Mouse (Mus musculus): ENCODE results near the gene Mis12. TPM values are rescaled to one million over a fixed set of nuclear protein-coding genes. Genes with fewer than 3 reads are reported as not detected.

Gene Mis12
- 22.6 and 25.4 TPM in 2 replicates for polyA plus RNA-seq (2015; fragmentation: Nextera tagmentation; extraction: Ambion mirVana)

- Histone ChIP-seq H3K9me3 (replicated peaks) (no peaks in the 10 kb centered on the region), H3K36me3 (peaks cover 29% of the 10 kb centered on the region), H3K9ac (peak within 1 kb of the TSS; percentile 88), H3K4me3 (replicated peaks) (peak within 1 kb of the TSS; percentile 82), H3K27ac (peak within 1 kb of the TSS; percentile 93), H3K4me1 (replicated peaks) (peaks cover 53% of the 10 kb centered on the region), H3K27me3 (no peaks in the 10 kb centered on the region), H3K4me2 (peak within 1 kb of the TSS; percentile 89)
- under 1% methylated on average over 70 of the region's 71 CpGs for WGBS (ENCODE audit: insufficient replicate concordance)
- DNase-seq (peak; percentile 99), ATAC-seq (ENCODE audit: low read depth) (peak; percentile 97)
Measured at GRCm38 (mm10) chr11:71019201-71020068, at the start of gene Mis12, which contains the start of gene Derl2. TSS of gene Mis12 (plus strand) at chr11:71019611. TSS of gene Derl2 (minus strand) at chr11:71019841.

DNA sequence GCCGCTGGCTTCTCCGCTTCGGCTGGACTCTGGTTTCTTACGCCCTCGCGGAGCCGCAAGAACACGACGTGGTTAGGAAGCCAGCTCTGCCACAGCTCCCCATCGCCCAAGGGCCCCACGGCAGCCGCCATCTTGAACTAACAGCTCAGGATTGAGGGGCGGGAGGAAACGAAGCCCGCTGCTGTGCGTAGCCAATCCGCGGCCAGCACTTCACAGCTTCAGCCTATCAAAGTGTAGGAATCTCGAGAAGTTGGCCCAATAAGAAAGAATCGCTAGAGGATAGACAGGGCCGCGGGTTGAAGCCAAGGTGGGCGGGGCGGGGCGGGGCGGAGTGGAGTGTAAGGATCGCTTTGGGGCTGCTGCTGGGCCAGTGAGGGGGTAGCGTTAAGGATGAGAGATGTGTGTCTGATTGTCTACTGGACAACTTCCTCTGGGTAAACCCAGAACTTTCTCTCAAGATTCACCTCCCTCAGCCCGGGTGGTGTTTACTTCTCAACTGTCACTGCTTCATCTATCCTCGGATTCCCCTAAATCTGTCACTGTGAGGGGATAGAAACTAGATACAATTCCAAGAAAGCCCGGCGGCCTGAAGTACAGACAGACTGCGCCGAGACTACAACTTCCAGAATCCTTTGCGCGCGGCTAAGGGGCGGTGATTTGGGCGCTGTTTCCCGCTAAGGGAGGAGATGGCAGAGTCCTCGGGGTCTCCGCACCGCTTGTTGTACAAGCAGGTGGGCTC is 49.4 kb upstream of the Mis12 start, which contains the start of the genes Nup88 and Rpain:
TSS of gene Nup88 (minus strand) at position 153 of the 739 bp plus-strand sequence.
TSS of gene Rpain (plus strand) at position 393 of the 739 bp plus-strand sequence.
- peak within 1 kb of the TSS; percentile 89 for H3K9ac ChIP-seq
- no peaks in the 10 kb centered on the region for H3K27me3 ChIP-seq
- no peaks in the 10 kb centered on the region for H3K9me3 ChIP-seq (replicated peaks)
- peaks cover 57% of the 10 kb centered on the region for H3K4me1 ChIP-seq (replicated peaks)
- ATAC-seq (ENCODE audit: low read depth) (peak; percentile 92), DNase-seq (peak; percentile 90)
- H3K4me3 ChIP-seq (replicated peaks), result peak within 1 kb of the TSS; percentile 84
- peaks cover 57% of the 10 kb centered on the region for H3K36me3 ChIP-seq
- H3K4me2 ChIP-seq, result peak within 1 kb of the TSS; percentile 87
- peak within 1 kb of the TSS; percentile 99 for H3K27ac ChIP-seq
- WGBS (ENCODE audit: insufficient replicate concordance), result under 1% methylated on average over 43 of the region's 43 CpGs

GRCm38 (mm10) chr11:70970560-70971540 is 48.6 kb upstream of the Mis12 start:
- 7% methylated on average over 24 of the region's 24 CpGs for WGBS (ENCODE audit: insufficient replicate concordance)
- H3K9me3 ChIP-seq (replicated peaks), result no peaks in the 10 kb centered on the region
- peak overlapping the region; percentile 84 for H3K4me3 ChIP-seq (replicated peaks)
- no peaks in the 10 kb centered on the region for H3K27me3 ChIP-seq
- ATAC-seq (ENCODE audit: low read depth) (peak; percentile 67), DNase-seq (peak; percentile 75)
- H3K27ac ChIP-seq, result peak overlapping the region; percentile 99
- peaks cover 57% of the 10 kb centered on the region for H3K36me3 ChIP-seq
- H3K4me1 ChIP-seq (replicated peaks), result peaks cover 62% of the 10 kb centered on the region
- peak overlapping the region; percentile 78 for H3K4me2 ChIP-seq
- H3K9ac ChIP-seq, result peak overlapping the region; percentile 89

GRCm38 (mm10) chr11:70972586-70972985 is 46.8 kb upstream of the Mis12 start:
- Histone ChIP-seq H3K4me3 (replicated peaks) (no peak overlapping the region), H3K4me2 (peak overlapping the region; percentile 78), H3K27ac (peak overlapping the region; percentile 99), H3K9ac (peak overlapping the region; percentile 46; the same call in 1 of the 2 replicates), H3K9me3 (replicated peaks) (no peaks in the 10 kb centered on the region), H3K27me3 (no peaks in the 10 kb centered on the region), H3K36me3 (peaks cover 62% of the 10 kb centered on the region), H3K4me1 (replicated peaks) (peaks cover 60% of the 10 kb centered on the region)
- no peak for ATAC-seq (ENCODE audit: low read depth)
- 57% methylated on average over 1 of the region's 1 CpGs for WGBS (ENCODE audit: insufficient replicate concordance)
- no peak for DNase-seq

DNA sequence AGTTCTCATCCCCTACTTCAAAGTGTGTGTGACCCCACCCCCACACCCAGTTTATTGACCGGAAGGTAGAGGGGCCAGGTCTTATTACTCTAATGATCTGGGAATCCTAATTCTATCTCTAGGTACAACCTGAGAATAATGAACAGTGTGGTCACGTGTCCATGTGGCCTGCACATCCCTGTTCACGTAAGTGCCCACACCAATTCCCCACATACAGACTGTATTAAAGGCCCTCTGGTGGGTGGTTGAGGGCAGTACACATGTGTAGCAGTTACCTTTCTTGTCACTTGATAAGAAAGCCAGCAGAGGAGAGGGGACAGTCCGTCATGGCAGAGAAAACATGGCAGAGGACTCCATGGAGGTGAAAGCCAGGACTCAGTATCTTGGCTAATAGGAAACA is 45.5 kb upstream of the Mis12 start:
- peaks cover 52% of the 10 kb centered on the region for H3K4me1 ChIP-seq (replicated peaks)
- DNase-seq, result no peak

DNA sequence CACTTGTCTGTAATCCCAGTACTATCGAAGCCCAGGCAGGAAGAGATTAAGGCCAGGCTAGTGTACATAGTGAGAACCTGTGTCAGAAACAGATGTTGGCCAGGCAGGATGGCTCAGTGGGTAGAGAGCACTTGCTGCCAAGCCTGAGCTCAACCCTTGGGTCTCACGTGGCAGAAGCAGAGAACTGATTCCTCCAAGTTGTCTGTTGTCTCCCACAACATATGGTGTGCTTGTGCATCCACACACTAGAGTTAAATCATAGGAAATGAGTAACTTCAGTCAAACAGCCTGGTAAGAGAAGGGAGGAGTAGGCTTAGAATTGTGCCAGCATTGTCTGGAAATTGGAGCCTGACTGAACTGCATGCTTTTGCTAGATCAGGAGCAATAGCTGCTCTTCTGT is 44.2 kb upstream of the Mis12 start:
- DNase-seq (no peak), ATAC-seq (ENCODE audit: low read depth) (no peak)
- Histone ChIP-seq H3K27me3 (no peaks in the 10 kb centered on the region), H3K4me3 (replicated peaks) (no peak overlapping the region), H3K4me1 (replicated peaks) (peaks cover 56% of the 10 kb centered on the region), H3K36me3 (peaks cover 87% of the 10 kb centered on the region), H3K9ac (peak overlapping the region; percentile 15; the same call in 1 of the 2 replicates), H3K4me2 (no peak overlapping the region), H3K27ac (peak overlapping the region; percentile 29; the same call in 1 of the 2 replicates), H3K9me3 (replicated peaks) (no peaks in the 10 kb centered on the region)
- WGBS (ENCODE audit: insufficient replicate concordance), result 65% methylated on average over 2 of the region's 2 CpGs

More for the DNA sequence above, 45.5 kb upstream of the Mis12 start:
- Histone ChIP-seq H3K4me2 (no peak overlapping the region), H3K9ac (0 out of 2 replicates have a peak overlapping the region, but pooled peaks have one; percentile 15), H3K4me3 (replicated peaks) (no peak overlapping the region), H3K9me3 (replicated peaks) (no peaks in the 10 kb centered on the region), H3K27me3 (no peaks in the 10 kb centered on the region), H3K36me3 (peaks cover 74% of the 10 kb centered on the region), H3K27ac (no peak overlapping the region; the same call in 1 of the 2 replicates)
- no peak for ATAC-seq (ENCODE audit: low read depth)
- 69% methylated on average over 4 of the region's 4 CpGs for WGBS (ENCODE audit: insufficient replicate concordance)

GRCm38 (mm10) chr11:70977293-70977692 is 42.1 kb upstream of the Mis12 start:
- H3K4me2 ChIP-seq, result no peak overlapping the region
- no peaks in the 10 kb centered on the region for H3K9me3 ChIP-seq (replicated peaks)
- no peak overlapping the region for H3K9ac ChIP-seq
- ATAC-seq (ENCODE audit: low read depth) (no peak), DNase-seq (no peak)
- 84% methylated on average over 6 of the region's 6 CpGs for WGBS (ENCODE audit: insufficient replicate concordance)
- no peak overlapping the region for H3K4me3 ChIP-seq (replicated peaks)
- no peaks in the 10 kb centered on the region for H3K27me3 ChIP-seq
- H3K4me1 ChIP-seq (replicated peaks), result peaks cover 63% of the 10 kb centered on the region
- peak overlapping the region; percentile 9; the same call in 1 of the 2 replicates for H3K27ac ChIP-seq
- peaks cover 90% of the 10 kb centered on the region for H3K36me3 ChIP-seq

DNA sequence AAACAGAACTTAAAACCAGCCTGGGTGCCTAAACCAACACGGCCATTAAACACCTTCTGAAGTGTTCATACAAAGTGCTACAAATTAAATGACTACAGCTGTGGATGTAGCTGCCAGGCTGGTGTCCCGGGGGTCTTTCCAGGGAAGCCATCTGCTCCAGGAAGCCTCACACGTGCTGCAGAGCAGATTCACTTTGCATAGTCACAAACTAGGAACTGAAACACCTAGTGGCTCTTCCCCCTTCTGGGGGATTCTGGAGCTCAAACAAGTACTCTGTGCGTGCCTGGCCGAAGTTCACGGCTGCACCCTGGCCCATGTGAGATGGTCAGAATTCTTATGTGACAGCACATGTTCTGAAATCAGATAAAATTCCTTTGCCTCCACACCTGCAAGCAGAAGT is 39.2 kb upstream of the Mis12 start:
- no peak overlapping the region for H3K4me3 ChIP-seq (replicated peaks)
- peak overlapping the region; percentile 95; the same call in 1 of the 2 replicates for H3K4me2 ChIP-seq
- no peaks in the 10 kb centered on the region for H3K9me3 ChIP-seq (replicated peaks)
- H3K27ac ChIP-seq, result no peak overlapping the region
- 80% methylated on average over 6 of the region's 6 CpGs for WGBS (ENCODE audit: insufficient replicate concordance)
- H3K9ac ChIP-seq, result no peak overlapping the region
- ATAC-seq (ENCODE audit: low read depth) (no peak), DNase-seq (no peak)
- peaks cover 43% of the 10 kb centered on the region for H3K4me1 ChIP-seq (replicated peaks)
- H3K27me3 ChIP-seq, result no peaks in the 10 kb centered on the region
- H3K36me3 ChIP-seq, result peaks cover 69% of the 10 kb centered on the region

DNA sequence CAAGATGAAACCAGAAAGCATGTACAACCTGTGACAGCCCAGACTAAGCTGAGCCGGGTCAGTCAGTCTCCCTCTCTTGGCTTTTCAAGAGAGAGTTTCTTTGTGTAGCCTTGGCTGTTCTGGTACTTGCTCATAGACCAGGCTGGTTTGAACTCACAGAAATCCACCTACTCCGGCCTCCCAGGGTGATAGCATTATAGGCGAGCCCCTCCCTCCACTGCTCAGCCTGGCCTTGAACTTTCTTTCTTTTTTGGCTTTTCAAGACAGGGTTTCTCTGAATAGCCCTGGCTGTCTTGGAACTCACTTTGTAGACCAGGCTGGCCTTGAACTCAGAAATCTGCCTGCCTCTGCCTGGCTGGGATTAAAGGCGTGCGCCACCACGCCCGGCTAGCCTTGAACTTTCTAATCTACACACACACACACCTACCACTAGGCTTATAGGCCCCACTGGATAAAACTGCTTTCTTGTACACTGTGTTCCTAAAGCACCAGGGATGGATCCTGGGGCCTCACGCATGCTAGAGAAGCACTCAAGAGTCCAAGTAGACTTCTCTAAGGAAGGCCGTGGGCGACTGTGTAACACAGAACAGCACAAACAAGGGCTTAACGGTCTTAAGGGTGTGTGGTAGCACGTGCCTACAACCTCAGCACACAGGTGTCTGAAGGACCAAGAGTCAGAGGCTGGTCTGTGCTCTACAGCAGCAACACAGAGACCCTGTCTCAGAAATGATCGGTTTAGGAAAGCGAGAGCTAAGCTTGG is 38.5 kb upstream of the Mis12 start:
- peak overlapping the region; percentile 88 for H3K9ac ChIP-seq
- ATAC-seq (ENCODE audit: low read depth) (0 out of 2 replicates have a peak, but pooled peaks have one; percentile 19), DNase-seq (no peak)
- peaks cover 69% of the 10 kb centered on the region for H3K36me3 ChIP-seq
- H3K4me3 ChIP-seq (replicated peaks), result peak overlapping the region; percentile 95
- H3K9me3 ChIP-seq (replicated peaks), result no peaks in the 10 kb centered on the region
- H3K4me2 ChIP-seq, result peak overlapping the region; percentile 95
- H3K27ac ChIP-seq, result peak overlapping the region; percentile 58
- 69% methylated on average over 14 of the region's 14 CpGs for WGBS (ENCODE audit: insufficient replicate concordance)
- H3K4me1 ChIP-seq (replicated peaks), result peaks cover 40% of the 10 kb centered on the region
- no peaks in the 10 kb centered on the region for H3K27me3 ChIP-seq
